Mouse (Mus musculus) cerebellum, adult 2 months (tissue): ENCODE measurements around the gene Ubxn6. TPM values are rescaled to one million over a fixed set of nuclear protein-coding genes. Genes with fewer than 3 reads are reported as not detected.

Experiments
- DNase-seq, 2 experiments: peaks; one replicate each; pipeline ENCODE4 v3.0.0; 2021
- H3K27ac ChIP-seq: fragments of 200-500 bp; 2 replicates; pipeline ENCODE4 v1.5.1; 2012; ENCODE audit warnings: low read length, control low read depth, inconsistent platforms; ENCODE audit not compliant: insufficient read depth
- H3K27me3 ChIP-seq: fragments of 200-500 bp; 2 replicates; pipeline ENCODE4 v1.6.1; 2012; ENCODE audit warnings: inconsistent platforms, mild to moderate bottlenecking, low read length, moderate library complexity; ENCODE audit not compliant: control insufficient read depth, insufficient read depth
- H3K4me1 ChIP-seq: fragments of 200-500 bp; 2 replicates; pipeline ENCODE4 v1.6.1; 2011; ENCODE audit warnings: low read length; ENCODE audit not compliant: control insufficient read depth, insufficient read depth
- H3K4me3 ChIP-seq: fragments of 200-500 bp; replicated peaks from 2 replicates; pipeline ENCODE3; 2011; ENCODE audit warnings: mild to moderate bottlenecking, low read depth, low read length, control low read depth; ENCODE audit not compliant: insufficient read depth
- CTCF ChIP-seq: fragments of 200-500 bp; IDR thresholded peaks from 2 replicates; pipeline ENCODE4 v1.5.1; 2011; ENCODE audit warnings: low read depth, mild to moderate bottlenecking, control low read depth, low read length, moderate library complexity, borderline replicate concordance; ENCODE audit not compliant: insufficient read depth
- POLR2A ChIP-seq: fragments of 200-500 bp; IDR thresholded peaks from 2 replicates; pipeline ENCODE4 v1.6.1; 2011; ENCODE audit warnings: low read length, control low read depth, borderline replicate concordance; ENCODE audit not compliant: insufficient read depth
- WGBS: fragments of 180-500 bp; shearing (Covaris S2); methylation state at CpG from one replicate; pipeline ENCODE4 v1.1.7; 2018; 5-methylcytosine and 5-hydroxymethylcytosine counted together
- polyA plus RNA-seq: library from polyadenylated mRNA; depleted of rRNA; stranded (reverse); fragments of >200 nt; gene quantifications from 2 replicates; pipeline ENCODE4 v1.2.3, GENCODE M21; 2012; rRNA removed

The Ubxn6 gene
- polyA plus RNA-seq, 1 experiment: 114 TPM

GRCm38 (mm10) chr17:56017848-56018247 lies 57.0 kb downstream of the Ubxn6 start:
- peaks cover 56% of the 10 kb centered on the region for H3K4me1 ChIP-seq
- no peaks in the 10 kb centered on the region for H3K27me3 ChIP-seq
- peak in 1 of 2 experiments; percentile 39 for DNase-seq
- peak overlapping the region; percentile 47; the same call in 1 of the 2 replicates for H3K27ac ChIP-seq
- H3K4me3 ChIP-seq: no peak overlapping the region
- TF ChIP-seq POLR2A: no peak
- no peak for TF ChIP-seq CTCF
- WGBS: 79% methylated on average over 7 of the region's 7 CpGs

Other genes starting within 250 kb of the Ubxn6 start
- gene Zfp119a, start 196.1 kb downstream of the Ubxn6 start, polyA plus RNA-seq: 3.6 and 4.3 TPM in 2 replicates
- gene Zfp959, start 182.9 kb downstream of the Ubxn6 start, polyA plus RNA-seq: 7.7 and 8.7 TPM in 2 replicates
- 3.3 and 3.7 TPM in 2 replicates for gene Zfp119b, start 125.5 kb downstream of the Ubxn6 start, polyA plus RNA-seq
- 0.81 and 1.00 TPM in 2 replicates for gene Ebi3, start 122.4 kb downstream of the Ubxn6 start, polyA plus RNA-seq
- gene Yju2, start 115.9 kb downstream of the Ubxn6 start, polyA plus RNA-seq: 13.4 and 14.9 TPM in 2 replicates
- gene Shd, start 104.6 kb downstream of the Ubxn6 start, polyA plus RNA-seq: 122 and 127 TPM in 2 replicates
- gene Fsd1, start 88.5 kb downstream of the Ubxn6 start, polyA plus RNA-seq: 88.0 and 91.3 TPM in 2 replicates
- 51.8 and 64.1 TPM in 2 replicates for gene Stap2, start 69.4 kb downstream of the Ubxn6 start, polyA plus RNA-seq
- gene Mpnd, start 69.3 kb downstream of the Ubxn6 start, polyA plus RNA-seq: 183 and 193 TPM in 2 replicates
- gene Sh3gl1, start 38.4 kb downstream of the Ubxn6 start, polyA plus RNA-seq: 69.5 and 82.5 TPM in 2 replicates
- 2.9 and 3.3 TPM in 2 replicates for gene Chaf1a, start 34.6 kb downstream of the Ubxn6 start, polyA plus RNA-seq
- gene Hdgfl2, start 4.6 kb upstream of the Ubxn6 start, polyA plus RNA-seq: 109 and 116 TPM in 2 replicates
- gene Plin4, start 34.8 kb upstream of the Ubxn6 start, polyA plus RNA-seq: 1.1 and 1.7 TPM in 2 replicates
- gene Plin5, start 42.6 kb upstream of the Ubxn6 start, polyA plus RNA-seq: 0.38 and 0.54 TPM in 2 replicates
- gene Lrg1, start 47.0 kb upstream of the Ubxn6 start, polyA plus RNA-seq: 0.93 and 1.6 TPM in 2 replicates
- 51.8 and 54.3 TPM in 2 replicates for gene Sema6b, start 65.3 kb upstream of the Ubxn6 start, polyA plus RNA-seq
- gene Tnfaip8l1, start 87.4 kb upstream of the Ubxn6 start, polyA plus RNA-seq: 1.7 and 1.9 TPM in 2 replicates
- 44.5 and 45.0 TPM in 2 replicates for gene Mydgf, start 108.9 kb upstream of the Ubxn6 start, polyA plus RNA-seq
- 54.7 and 56.3 TPM in 2 replicates for gene Dpp9, start 143.9 kb upstream of the Ubxn6 start, polyA plus RNA-seq
- 19.9 and 21.8 TPM in 2 replicates for gene Fem1a, start 181.8 kb upstream of the Ubxn6 start, polyA plus RNA-seq
- gene Ticam1, start 201.8 kb upstream of the Ubxn6 start, polyA plus RNA-seq: 4.5 and 4.7 TPM in 2 replicates
- gene Plin3, start 217.8 kb upstream of the Ubxn6 start, polyA plus RNA-seq: 15.6 and 20.9 TPM in 2 replicates
- not detected in 2 replicates for gene Arrdc5, start 225.3 kb upstream of the Ubxn6 start, polyA plus RNA-seq
- gene Uhrf1, start 228.3 kb upstream of the Ubxn6 start, polyA plus RNA-seq: 0.65 and 0.71 TPM in 2 replicates